Mouse (Mus musculus) forebrain, embryonic 16.5 days (tissue): ENCODE measurements at regions not wholly inside any gene's neighbourhood (a gene's known extent, or its start where the extent isn't known, plus 50 kb on each side); places are given as distances from the start of the nearest gene placed in this dataset.

Source experiments
- ATAC-seq: fragments of 200-750 bp; cut with Nextera tagmentation; 2 replicates; pipeline ENCODE4 v1.8.0; 2017; ENCODE audit warnings: mild to moderate bottlenecking, moderate library complexity
- H3K27ac ChIP-seq: fragments of 300-500 bp; sonication (generic); 2 replicates; pipeline ENCODE4 v1.5.1; 2014; ENCODE audit warnings: low read length, control low read depth
- H3K27me3 ChIP-seq: fragments of 300-500 bp; sonication (generic); replicated peaks from 2 replicates; pipeline ENCODE4 v1.6.1; 2014; ENCODE audit warnings: low read length; ENCODE audit not compliant: control insufficient read depth, insufficient read depth
- H3K36me3 ChIP-seq: fragments of 300-500 bp; sonication (generic); 2 replicates; pipeline ENCODE4 v1.6.1; 2014; ENCODE audit not compliant: control insufficient read depth, insufficient read depth
- H3K4me1 ChIP-seq: fragments of 300-500 bp; sonication (generic); replicated peaks from 2 replicates; pipeline ENCODE4 v1.6.1; 2014; ENCODE audit warnings: low read length; ENCODE audit not compliant: control insufficient read depth, insufficient read depth
- H3K4me2 ChIP-seq: fragments of 300-500 bp; sonication (generic); 2 replicates; pipeline ENCODE4 v1.6.1; 2014; ENCODE audit warnings: mild to moderate bottlenecking, low read length, control low read depth
- H3K4me3 ChIP-seq: fragments of 300-500 bp; sonication (generic); replicated peaks from 2 replicates; pipeline ENCODE4 v1.5.1; 2014; ENCODE audit warnings: mild to moderate bottlenecking, low read length, control low read depth
- H3K9ac ChIP-seq: fragments of 300-500 bp; sonication (generic); replicated peaks from 2 replicates; pipeline ENCODE4 v1.6.1; 2014; ENCODE audit warnings: low read depth, low read length, control low read depth
- H3K9me3 ChIP-seq: fragments of 300-500 bp; sonication (generic); 2 replicates; pipeline ENCODE4 v1.6.1; 2016; ENCODE audit warnings: low read length; ENCODE audit not compliant: control insufficient read depth
- WGBS: fragments of 180-500 bp; shearing (Covaris S2); extraction: QIAGEN DNeasy Blood & Tissue Kit; methylation state at CpG from one replicate; pipeline ENCODE4 v1.1.7; 2014; 5-methylcytosine and 5-hydroxymethylcytosine counted together

GRCm38 (mm10) chr8:90013755-90014154 lies 334.4 kb downstream of the Tox3 start:
- no peak overlapping the region for H3K4me3 ChIP-seq
- no peak overlapping the region for H3K4me2 ChIP-seq
- ATAC-seq = no peak
- WGBS = 71% methylated on average over 2 of the region's 2 CpGs
- no peaks in the 10 kb centered on the region for H3K27me3 ChIP-seq
- no peaks in the 10 kb centered on the region for H3K36me3 ChIP-seq
- no peak overlapping the region for H3K27ac ChIP-seq
- H3K9ac ChIP-seq = no peak overlapping the region
- no peaks in the 10 kb centered on the region for H3K4me1 ChIP-seq
- no peaks in the 10 kb centered on the region for H3K9me3 ChIP-seq

GRCm38 (mm10) chr8:90011682-90012409 lies 336.3 kb downstream of the Tox3 start:
- Histone ChIP-seq H3K9ac (no peak overlapping the region), H3K27ac (no peak overlapping the region), H3K4me3 (no peak overlapping the region), H3K36me3 (no peaks in the 10 kb centered on the region), H3K9me3 (no peaks in the 10 kb centered on the region), H3K4me2 (no peak overlapping the region), H3K4me1 (no peaks in the 10 kb centered on the region), H3K27me3 (no peaks in the 10 kb centered on the region)
- no peak for ATAC-seq
- 81% methylated on average over 6 of the region's 6 CpGs for WGBS

- WGBS = 76% methylated on average over 1 of the region's 1 CpGs
- Histone ChIP-seq H3K27ac (no peak overlapping the region), H3K4me2 (no peak overlapping the region), H3K27me3 (no peaks in the 10 kb centered on the region), H3K36me3 (no peaks in the 10 kb centered on the region), H3K9ac (no peak overlapping the region), H3K9me3 (no peaks in the 10 kb centered on the region; the same call in 1 of the 2 replicates), H3K4me3 (no peak overlapping the region), H3K4me1 (no peaks in the 10 kb centered on the region)
- ATAC-seq = no peak
These were observed 338.7 kb downstream of the Tox3 start for GRCm38 (mm10) chr8:90009431-90009830.

GRCm38 (mm10) chr8:90000899-90001640 lies 347.1 kb downstream of the Tox3 start:
- Histone ChIP-seq H3K9me3 (no peaks in the 10 kb centered on the region), H3K27me3 (no peaks in the 10 kb centered on the region), H3K27ac (no peak overlapping the region), H3K4me1 (peaks cover 6% of the 10 kb centered on the region), H3K4me3 (no peak overlapping the region), H3K36me3 (no peaks in the 10 kb centered on the region), H3K4me2 (no peak overlapping the region), H3K9ac (no peak overlapping the region)
- ATAC-seq = no peak
- WGBS = 13% methylated on average over 15 of the region's 15 CpGs

GRCm38 (mm10) chr8:89993743-89994142 lies 354.4 kb downstream of the Tox3 start:
- Histone ChIP-seq H3K27ac (no peak overlapping the region), H3K4me3 (no peak overlapping the region), H3K9me3 (no peaks in the 10 kb centered on the region), H3K36me3 (no peaks in the 10 kb centered on the region), H3K27me3 (no peaks in the 10 kb centered on the region), H3K4me1 (no peaks in the 10 kb centered on the region), H3K4me2 (no peak overlapping the region), H3K9ac (no peak overlapping the region)
- ATAC-seq = no peak
- WGBS = 70% methylated on average over 4 of the region's 4 CpGs

- ATAC-seq = no peak
- no peak overlapping the region for H3K27ac ChIP-seq
- no peaks in the 10 kb centered on the region for H3K9me3 ChIP-seq
- no peak overlapping the region for H3K9ac ChIP-seq
- no peak overlapping the region for H3K4me3 ChIP-seq
- no peaks in the 10 kb centered on the region for H3K36me3 ChIP-seq
- 88% methylated on average over 2 of the region's 2 CpGs for WGBS
- 0 out of 2 replicates have a peak, but pooled peaks cover 2% of the 10 kb centered on the region for H3K4me1 ChIP-seq
- no peaks in the 10 kb centered on the region for H3K27me3 ChIP-seq
- H3K4me2 ChIP-seq = no peak overlapping the region
These were observed 364.3 kb downstream of the Tox3 start for GRCm38 (mm10) chr8:89983859-89984258.

- Histone ChIP-seq H3K4me1 (0 out of 2 replicates have a peak, but pooled peaks cover 2% of the 10 kb centered on the region), H3K27ac (no peak overlapping the region), H3K9me3 (no peaks in the 10 kb centered on the region), H3K36me3 (no peaks in the 10 kb centered on the region), H3K4me2 (no peak overlapping the region), H3K27me3 (no peaks in the 10 kb centered on the region), H3K4me3 (no peak overlapping the region), H3K9ac (no peak overlapping the region)
- WGBS = 65% methylated on average over 2 of the region's 2 CpGs
- no peak for ATAC-seq
These were observed 365.6 kb downstream of the Tox3 start for GRCm38 (mm10) chr8:89982551-89982950.

- Histone ChIP-seq H3K9ac (no peak overlapping the region), H3K4me3 (no peak overlapping the region), H3K9me3 (no peaks in the 10 kb centered on the region), H3K36me3 (no peaks in the 10 kb centered on the region), H3K4me2 (no peak overlapping the region), H3K27me3 (no peaks in the 10 kb centered on the region), H3K27ac (no peak overlapping the region), H3K4me1 (0 out of 2 replicates have a peak, but pooled peaks cover 2% of the 10 kb centered on the region)
- no peak for ATAC-seq
- WGBS = 80% methylated on average over 2 of the region's 2 CpGs
These were observed 366.8 kb downstream of the Tox3 start for GRCm38 (mm10) chr8:89981320-89981719.

- Histone ChIP-seq H3K4me2 (no peak overlapping the region), H3K4me3 (no peak overlapping the region), H3K36me3 (no peaks in the 10 kb centered on the region), H3K4me1 (0 out of 2 replicates have a peak, but pooled peaks cover 2% of the 10 kb centered on the region), H3K27ac (no peak overlapping the region), H3K9me3 (no peaks in the 10 kb centered on the region), H3K9ac (no peak overlapping the region), H3K27me3 (no peaks in the 10 kb centered on the region)
- no peak for ATAC-seq
- WGBS = 81% methylated on average over 4 of the region's 4 CpGs
These were observed 367.7 kb downstream of the Tox3 start for GRCm38 (mm10) chr8:89980441-89980840.
